Mouse (Mus musculus): Measurements from ENCODE around the gene Fam178b. TPM values are rescaled to one million over a fixed set of nuclear protein-coding genes. Genes with fewer than 3 reads are reported as not detected.

Gene Fam178b
- polyA plus RNA-seq, 1 experiment from 2014 or later: 0.87 TPM

GRCm38 (mm10) chr1:36526903-36527302 is 156.1 kb downstream of the Fam178b start:
- Histone ChIP-seq H3K9ac (ENCODE audit: low read depth, low read length) (no peak overlapping the region), H3K4me3 (ENCODE audit: low read depth, low read length) (no peak overlapping the region), H3K9me3 (ENCODE audit: control insufficient read depth) (no peaks in the 10 kb centered on the region), H3K4me1 (replicated peaks; ENCODE audit: control insufficient read depth, insufficient read depth, low read length) (no peaks in the 10 kb centered on the region), H3K27me3 (replicated peaks; ENCODE audit: control insufficient read depth, insufficient read depth, low read length) (no peaks in the 10 kb centered on the region), H3K36me3 (ENCODE audit: control insufficient read depth, insufficient read depth) (peaks cover 54% of the 10 kb centered on the region), H3K27ac (ENCODE audit: low read depth, low read length) (no peak overlapping the region), H3K4me2 (replicated peaks; ENCODE audit: low read depth) (no peak overlapping the region)
- ATAC-seq: no peak
- no peak for TF ChIP-seq CTCF (IDR thresholded peaks at IDR 0.05; ENCODE audit: low read depth)
- WGBS: 86% methylated on average over 10 of the region's 10 CpGs

- Histone ChIP-seq H3K27me3 (replicated peaks; ENCODE audit: control insufficient read depth, insufficient read depth, low read length) (no peaks in the 10 kb centered on the region), H3K9me3 (ENCODE audit: control insufficient read depth) (no peaks in the 10 kb centered on the region), H3K36me3 (ENCODE audit: control insufficient read depth, insufficient read depth) (peaks cover 57% of the 10 kb centered on the region), H3K4me1 (replicated peaks; ENCODE audit: control insufficient read depth, insufficient read depth, low read length) (no peaks in the 10 kb centered on the region), H3K27ac (ENCODE audit: low read depth, low read length) (no peak overlapping the region), H3K4me2 (replicated peaks; ENCODE audit: low read depth) (no peak overlapping the region), H3K9ac (ENCODE audit: low read depth, low read length) (no peak overlapping the region), H3K4me3 (ENCODE audit: low read depth, low read length) (no peak overlapping the region)
- WGBS: 83% methylated on average over 12 of the region's 12 CpGs
- no peak for TF ChIP-seq CTCF (IDR thresholded peaks at IDR 0.05; ENCODE audit: low read depth)
- ATAC-seq: no peak
Measured at GRCm38 (mm10) chr1:36525774-36526173, 157.2 kb downstream of the Fam178b start.

- no peak overlapping the region for H3K27ac ChIP-seq (ENCODE audit: low read depth, low read length)
Measured at GRCm38 (mm10) chr1:36524058-36524457, 158.9 kb downstream of the Fam178b start.

GRCm38 (mm10) chr1:36523332-36524013 is 159.5 kb downstream of the Fam178b start:
- H3K9me3 ChIP-seq (ENCODE audit: control insufficient read depth): no peaks in the 10 kb centered on the region
- no peak overlapping the region for H3K4me3 ChIP-seq (ENCODE audit: low read depth, low read length)
- no peak overlapping the region for H3K4me2 ChIP-seq (replicated peaks; ENCODE audit: low read depth)
- H3K36me3 ChIP-seq (ENCODE audit: control insufficient read depth, insufficient read depth): peaks cover 69% of the 10 kb centered on the region
- ATAC-seq: no peak
- H3K27me3 ChIP-seq (replicated peaks; ENCODE audit: control insufficient read depth, insufficient read depth, low read length): no peaks in the 10 kb centered on the region
- no peaks in the 10 kb centered on the region for H3K4me1 ChIP-seq (replicated peaks; ENCODE audit: control insufficient read depth, insufficient read depth, low read length)
- 66% methylated on average over 9 of the region's 9 CpGs for WGBS
- H3K27ac ChIP-seq (ENCODE audit: low read depth, low read length): no peak overlapping the region
- TF ChIP-seq CTCF (IDR thresholded peaks at IDR 0.05; ENCODE audit: low read depth): no peak
- H3K9ac ChIP-seq (ENCODE audit: low read depth, low read length): no peak overlapping the region

More at GRCm38 (mm10) chr1:36524058-36524457, 158.9 kb downstream of the Fam178b start:
- peaks cover 69% of the 10 kb centered on the region for H3K36me3 ChIP-seq (ENCODE audit: control insufficient read depth, insufficient read depth)
- no peaks in the 10 kb centered on the region for H3K27me3 ChIP-seq (replicated peaks; ENCODE audit: control insufficient read depth, insufficient read depth, low read length)
- TF ChIP-seq CTCF (IDR thresholded peaks at IDR 0.05; ENCODE audit: low read depth): no peak
- H3K4me1 ChIP-seq (replicated peaks; ENCODE audit: control insufficient read depth, insufficient read depth, low read length): no peaks in the 10 kb centered on the region
- no peak overlapping the region for H3K4me2 ChIP-seq (replicated peaks; ENCODE audit: low read depth)
- ATAC-seq: no peak
- no peak overlapping the region for H3K4me3 ChIP-seq (ENCODE audit: low read depth, low read length)
- H3K9ac ChIP-seq (ENCODE audit: low read depth, low read length): no peak overlapping the region
- H3K9me3 ChIP-seq (ENCODE audit: control insufficient read depth): no peaks in the 10 kb centered on the region
- WGBS: 54% methylated on average over 5 of the region's 5 CpGs

- no peaks in the 10 kb centered on the region for H3K9me3 ChIP-seq (ENCODE audit: control insufficient read depth)
- ATAC-seq: no peak
- H3K36me3 ChIP-seq (ENCODE audit: control insufficient read depth, insufficient read depth): peaks cover 69% of the 10 kb centered on the region
- H3K27me3 ChIP-seq (replicated peaks; ENCODE audit: control insufficient read depth, insufficient read depth, low read length): no peaks in the 10 kb centered on the region
- TF ChIP-seq CTCF (IDR thresholded peaks at IDR 0.05; ENCODE audit: low read depth): no peak
- no peaks in the 10 kb centered on the region for H3K4me1 ChIP-seq (replicated peaks; ENCODE audit: control insufficient read depth, insufficient read depth, low read length)
- no peak overlapping the region for H3K4me2 ChIP-seq (replicated peaks; ENCODE audit: low read depth)
- H3K4me3 ChIP-seq (ENCODE audit: low read depth, low read length): no peak overlapping the region
- WGBS: 94% methylated on average over 7 of the region's 7 CpGs
- H3K27ac ChIP-seq (ENCODE audit: low read depth, low read length): no peak overlapping the region
- no peak overlapping the region for H3K9ac ChIP-seq (ENCODE audit: low read depth, low read length)
Measured at GRCm38 (mm10) chr1:36522210-36522609, 160.8 kb downstream of the Fam178b start.

GRCm38 (mm10) chr1:36519626-36520025 is 163.4 kb downstream of the Fam178b start:
- H3K4me3 ChIP-seq (ENCODE audit: low read depth, low read length): no peak overlapping the region
- H3K4me1 ChIP-seq (replicated peaks; ENCODE audit: control insufficient read depth, insufficient read depth, low read length): no peaks in the 10 kb centered on the region
- H3K4me2 ChIP-seq (replicated peaks; ENCODE audit: low read depth): no peak overlapping the region
- no peak overlapping the region for H3K9ac ChIP-seq (ENCODE audit: low read depth, low read length)
- WGBS: 59% methylated on average over 11 of the region's 11 CpGs
- peaks cover 54% of the 10 kb centered on the region for H3K36me3 ChIP-seq (ENCODE audit: control insufficient read depth, insufficient read depth)
- ATAC-seq: no peak
- no peaks in the 10 kb centered on the region for H3K27me3 ChIP-seq (replicated peaks; ENCODE audit: control insufficient read depth, insufficient read depth, low read length)
- H3K9me3 ChIP-seq (ENCODE audit: control insufficient read depth): no peaks in the 10 kb centered on the region
- H3K27ac ChIP-seq (ENCODE audit: low read depth, low read length): no peak overlapping the region
- no peak for TF ChIP-seq CTCF (IDR thresholded peaks at IDR 0.05; ENCODE audit: low read depth)

Data from intestine, postnatal 0 days (tissue).